Mouse (Mus musculus) bone marrow, adult 2 months (tissue): ENCODE measurements at regions not wholly inside any gene's neighbourhood (a gene's known extent, or its start where the extent isn't known, plus 50 kb on each side); places are given as distances from the start of the nearest gene placed in this dataset.

ENCODE experiments used
- H3K27ac ChIP-seq: fragments of 200-500 bp; 2 replicates; pipeline ENCODE4 v1.5.1; 2012; ENCODE audit warnings: low read depth, mild to moderate bottlenecking, control low read depth, inconsistent platforms, low read length; ENCODE audit not compliant: control insufficient read depth, poor library complexity, insufficient read depth
- H3K4me1 ChIP-seq: fragments of 200-500 bp; 2 replicates; pipeline ENCODE4 v1.6.1; 2011; ENCODE audit warnings: low read length; ENCODE audit not compliant: control insufficient read depth, insufficient read depth
- H3K4me3 ChIP-seq: fragments of 200-500 bp; replicated peaks from 2 replicates; pipeline ENCODE3; 2011; ENCODE audit warnings: mild to moderate bottlenecking, low read depth, low read length, control low read depth; ENCODE audit not compliant: control insufficient read depth
- CTCF ChIP-seq: fragments of 200-500 bp; IDR thresholded peaks from 2 replicates; pipeline ENCODE4 v1.5.1; 2011; ENCODE audit warnings: low read length, control low read depth; ENCODE audit not compliant: control insufficient read depth, insufficient read depth
- POLR2A ChIP-seq: fragments of 200-500 bp; IDR thresholded peaks from 2 replicates; pipeline ENCODE4 v1.6.1; 2011; ENCODE audit warnings: low read depth, mild to moderate bottlenecking, control low read depth, low read length, borderline replicate concordance; ENCODE audit not compliant: control insufficient read depth
- WGBS: fragments of 180-500 bp; shearing (Covaris S2); methylation state at CpG from one replicate; pipeline ENCODE4 v1.1.7; 2018; 5-methylcytosine and 5-hydroxymethylcytosine counted together

GRCm38 (mm10) chr12:49171014-49171677 lies 211.3 kb upstream of the Foxg1 start:
- 43% methylated on average over 1 of the region's 1 CpGs for WGBS
- TF ChIP-seq POLR2A, result no peak
- H3K4me3 ChIP-seq, result no peak overlapping the region
- no peaks in the 10 kb centered on the region for H3K4me1 ChIP-seq
- H3K27ac ChIP-seq, result no peak overlapping the region

DNA sequence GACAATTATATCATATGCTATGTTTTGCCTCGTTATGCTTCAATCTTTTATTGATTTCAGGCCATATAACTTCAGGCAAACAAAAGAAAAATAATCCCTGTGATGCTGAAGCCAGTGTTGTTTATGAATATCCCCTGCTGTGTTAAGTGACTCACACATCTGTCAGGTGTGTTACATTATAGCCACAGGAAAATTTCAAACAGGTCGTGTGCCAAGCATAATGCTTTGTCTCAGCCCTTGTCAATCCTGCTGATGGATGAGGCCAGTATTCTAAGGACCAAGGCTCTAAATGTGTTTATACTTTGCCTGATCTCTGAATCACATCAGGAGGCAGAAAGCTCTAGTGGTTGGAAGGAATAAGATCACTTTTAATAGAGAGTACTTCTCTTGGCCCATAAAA lies 191.1 kb upstream of the Foxg1 start:
- TF ChIP-seq POLR2A, result no peak
- TF ChIP-seq CTCF, result no peak
- 44% methylated on average over 2 of the region's 2 CpGs for WGBS
- H3K27ac ChIP-seq, result no peak overlapping the region
- H3K4me3 ChIP-seq, result no peak overlapping the region
- no peaks in the 10 kb centered on the region for H3K4me1 ChIP-seq

DNA sequence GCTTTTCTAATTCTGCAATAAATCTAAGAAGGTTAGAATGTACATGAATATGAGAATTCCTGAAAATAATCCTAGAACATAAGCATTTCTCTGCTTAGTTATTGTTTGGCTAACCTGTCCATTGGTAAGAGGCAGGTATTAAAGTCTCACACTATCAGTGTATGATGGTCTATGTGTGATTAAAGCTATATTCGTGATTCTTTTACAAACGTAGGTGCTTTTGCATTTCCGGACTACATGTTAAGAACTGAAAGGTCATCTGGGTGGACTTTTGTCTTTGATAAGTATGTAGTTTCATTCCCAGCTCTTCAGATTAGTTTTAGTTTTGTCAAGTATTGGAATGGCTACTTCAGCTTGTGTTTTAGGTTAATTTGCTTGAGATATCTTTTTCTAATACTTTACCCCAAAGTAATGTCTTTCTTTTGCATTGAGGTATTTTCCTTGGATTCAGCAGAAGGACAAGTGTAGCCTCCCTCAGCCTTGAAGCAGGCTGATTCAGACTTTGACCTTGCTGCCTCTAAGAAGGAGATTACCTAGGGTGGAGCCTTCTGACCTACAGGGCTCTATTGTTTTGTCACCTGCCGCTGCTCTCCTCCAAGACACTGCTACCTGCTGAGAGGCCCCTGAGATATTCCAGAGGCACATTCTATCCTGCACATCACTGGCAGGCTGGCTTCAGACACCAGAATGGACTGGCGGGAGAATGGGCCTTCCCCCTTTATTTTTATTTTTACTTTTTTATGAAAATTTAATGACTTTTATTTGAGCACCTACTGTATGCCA lies 148.7 kb upstream of the Foxg1 start:
- no peak for TF ChIP-seq POLR2A
- no peak for TF ChIP-seq CTCF
- Histone ChIP-seq H3K4me1 (no peaks in the 10 kb centered on the region), H3K4me3 (no peak overlapping the region), H3K27ac (no peak overlapping the region)
- whole genome bisulfite sequencing, result 80% methylated on average over 5 of the region's 5 CpGs
